Mouse (Mus musculus) c-Kit-positive CD71-positive TER-119-negative erythroid progenitor cells, embryonic 14.5 days (primary cell): ENCODE results near the gene Spata20.

ENCODE experiments used
- DNase-seq: peaks from one replicate; pipeline ENCODE4 v3.0.0-alpha.2; 2013; ENCODE audit warnings: low read depth

Gene Spata20

GRCm38 (mm10) chr11:94482738-94483137 lies 3.2 kb downstream of the Spata20 start:
- no peak for DNase-seq

- DNase-seq: no peak
These were observed 4.0 kb downstream of the Spata20 start for GRCm38 (mm10) chr11:94481963-94482362.

GRCm38 (mm10) chr11:94480382-94480781 lies 5.6 kb downstream of the Spata20 start:
- no peak for DNase-seq

- DNase-seq: no peak
These were observed 8.3 kb downstream of the Spata20 start for GRCm38 (mm10) chr11:94477651-94478050.

- no peak for DNase-seq
These were observed 10.3 kb downstream of the Spata20 start for GRCm38 (mm10) chr11:94475722-94476121.

GRCm38 (mm10) chr11:94474544-94474910 lies 11.5 kb downstream of the Spata20 start:
- DNase-seq: no peak

GRCm38 (mm10) chr11:94473707-94474543 lies 12.1 kb downstream of the Spata20 start, which contains the start of gene Cacna1g:
Gene Cacna1g, minus strand, starts transcription at chr11:94474198.
- DNase-seq: peak; percentile 45

- DNase-seq: no peak
These were observed 12.9 kb downstream of the Spata20 start for GRCm38 (mm10) chr11:94472916-94473706.

- no peak for DNase-seq
These were observed 13.4 kb downstream of the Spata20 start for GRCm38 (mm10) chr11:94472585-94472915.

GRCm38 (mm10) chr11:94471740-94472584 lies 14.0 kb downstream of the Spata20 start:
- DNase-seq: no peak

- no peak for DNase-seq
These were observed 15.6 kb downstream of the Spata20 start for GRCm38 (mm10) chr11:94470391-94470790.

GRCm38 (mm10) chr11:94469136-94470064 lies 16.6 kb downstream of the Spata20 start:
- DNase-seq: no peak

- DNase-seq: no peak
These were observed 17.4 kb downstream of the Spata20 start for GRCm38 (mm10) chr11:94468582-94469064.

- DNase-seq: no peak
These were observed 19.6 kb downstream of the Spata20 start for GRCm38 (mm10) chr11:94466333-94466855.

- DNase-seq: no peak
These were observed 21.8 kb downstream of the Spata20 start for GRCm38 (mm10) chr11:94464170-94464569.

- no peak for DNase-seq
These were observed 24.1 kb downstream of the Spata20 start for GRCm38 (mm10) chr11:94461856-94462255.

GRCm38 (mm10) chr11:94457001-94457400 lies 29.0 kb downstream of the Spata20 start:
- DNase-seq: no peak

- peak; percentile 35 for DNase-seq
These were observed 29.6 kb downstream of the Spata20 start for GRCm38 (mm10) chr11:94456347-94456746.

GRCm38 (mm10) chr11:94455161-94455820 lies 30.7 kb downstream of the Spata20 start:
- no peak for DNase-seq

- no peak for DNase-seq
These were observed 31.2 kb downstream of the Spata20 start for GRCm38 (mm10) chr11:94454756-94455155.
